Mouse (Mus musculus): Measurements from ENCODE around the gene Gm45713. TPM values are rescaled to one million over a fixed set of nuclear protein-coding genes. Genes with fewer than 3 reads are reported as not detected.
"Not testable (repeated sequence)": the region's sequence is repeated elsewhere in the genome, so short reads cannot be mapped to it uniquely, and the experiment has no call there.

Gene Gm45713
- 1 to 10 TPM in 1 of 4 experiments, not detected in 3; 1.7 TPM for total RNA-seq (2022)

GRCm38 (mm10) chr7:45135993-45136567, at the start of gene Gm45713, which contains the start of gene Flt3l:
Gm45713 (minus strand) TSS chr7:45136231.
Flt3l (minus strand) TSS chr7:45136432.
- DNase-seq (ENCODE audit: low spot score), result peak; percentile 97

- DNase-seq (ENCODE audit: low spot score), result no peak
Measured at GRCm38 (mm10) chr7:45183672-45184071, 47.6 kb upstream of the Gm45713 start.

GRCm38 (mm10) chr7:45182606-45183005, 46.6 kb upstream of the Gm45713 start:
- DNase-seq (ENCODE audit: low spot score), result no peak

- peak; percentile 88 for DNase-seq (ENCODE audit: low spot score)
Measured at GRCm38 (mm10) chr7:45182199-45182601, 46.2 kb upstream of the Gm45713 start.

DNA sequence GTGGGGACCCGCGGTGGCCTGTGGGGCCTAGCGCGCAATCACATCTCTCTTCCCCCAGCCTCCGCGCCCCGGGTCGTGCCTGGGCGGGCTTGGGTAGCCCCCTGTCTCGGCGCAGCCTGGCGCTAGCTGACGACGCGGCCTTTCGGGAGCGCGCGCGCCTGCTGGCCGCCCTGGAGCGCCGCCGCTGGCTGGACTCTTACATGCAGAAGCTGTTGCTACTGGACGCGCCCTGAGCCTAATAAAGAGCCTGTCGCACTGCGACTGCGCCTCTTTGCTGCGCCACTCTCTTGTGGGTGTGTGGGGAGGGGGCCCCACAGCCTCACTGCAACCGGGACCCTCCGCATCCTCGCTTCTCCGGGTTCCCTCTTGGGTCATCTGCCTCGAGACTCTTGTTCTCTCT, 45.5 kb upstream of the Gm45713 start:
- DNase-seq (ENCODE audit: low spot score), result no peak

GRCm38 (mm10) chr7:45180896-45181477, 45.0 kb upstream of the Gm45713 start, which contains the start of gene Pth2:
Pth2 (plus strand) TSS chr7:45180995.
- DNase-seq (ENCODE audit: low spot score), result no peak

DNA sequence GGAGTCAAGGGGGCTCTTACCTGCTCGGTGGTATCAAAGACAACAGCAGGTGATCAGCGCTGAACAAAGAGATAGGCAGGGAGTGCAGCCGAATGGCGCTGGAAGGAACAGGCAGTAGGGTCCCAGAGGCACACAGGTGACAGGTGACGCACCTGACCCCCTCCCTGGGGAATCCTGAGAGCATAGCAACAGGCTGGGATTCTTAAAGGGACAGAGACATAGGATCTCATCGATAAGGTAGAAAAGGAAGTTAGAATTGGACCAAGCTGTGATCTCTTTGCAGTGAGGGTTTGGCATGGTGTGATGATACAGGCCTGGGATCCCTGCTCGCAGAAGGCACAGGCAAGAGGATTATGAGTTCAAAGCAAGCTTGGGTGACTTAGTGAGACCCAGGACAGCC, 43.4 kb upstream of the Gm45713 start, which contains the start of gene Gfy:
Gene Gfy (minus strand): TSS at position 101 of the 400 bp plus-strand sequence.
- DNase-seq (ENCODE audit: low spot score), result no peak

DNA sequence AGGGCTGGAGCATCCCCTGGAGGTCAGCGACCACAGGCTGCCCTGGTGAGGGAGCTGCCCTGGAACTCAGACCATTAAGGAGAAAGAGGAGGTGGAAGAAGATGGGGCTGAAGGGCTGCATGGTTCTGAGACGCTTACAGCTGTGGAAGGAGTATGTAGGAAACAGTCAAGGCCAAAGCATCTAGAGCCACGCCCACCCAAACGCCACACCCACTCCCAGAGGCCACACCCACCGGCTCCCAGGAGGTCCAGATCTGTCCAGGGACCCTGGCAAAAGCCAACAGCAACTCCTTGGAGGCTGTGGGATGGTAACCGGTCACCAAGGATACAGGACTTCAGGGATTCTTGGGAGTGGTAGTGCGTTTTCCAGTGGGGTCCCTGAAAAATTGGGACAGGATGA, 42.5 kb upstream of the Gm45713 start:
- no peak for DNase-seq (ENCODE audit: low spot score)

GRCm38 (mm10) chr7:45176356-45176755, 40.3 kb upstream of the Gm45713 start:
- no peak for DNase-seq (ENCODE audit: low spot score)

GRCm38 (mm10) chr7:45175929-45176328, 39.9 kb upstream of the Gm45713 start:
- DNase-seq (ENCODE audit: low spot score), result no peak

DNA sequence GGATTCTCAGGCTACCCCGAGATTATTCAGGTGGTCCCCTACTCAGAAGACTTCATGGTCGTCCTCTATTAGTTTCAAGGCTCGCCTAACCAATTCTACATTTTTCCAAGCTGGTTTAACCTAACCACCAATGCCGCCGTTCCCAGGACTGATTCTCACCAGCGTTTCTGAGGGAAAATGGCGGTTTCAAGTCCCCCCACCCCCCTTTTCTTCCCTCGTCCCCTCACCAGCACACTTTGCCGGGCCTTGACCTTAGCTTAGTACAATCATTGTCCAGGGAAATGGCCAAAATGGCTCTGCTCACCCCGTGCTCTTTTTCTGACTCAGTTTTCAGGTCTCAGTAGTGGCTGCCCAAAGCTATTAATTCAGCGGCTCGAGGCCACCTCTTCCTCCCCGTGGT, 39.4 kb upstream of the Gm45713 start:
- no peak for DNase-seq (ENCODE audit: low spot score)

- no peak for DNase-seq (ENCODE audit: low spot score)
Measured at GRCm38 (mm10) chr7:45174567-45175280, 38.7 kb upstream of the Gm45713 start.

- not testable (repeated sequence) for DNase-seq (ENCODE audit: low spot score)
Measured at GRCm38 (mm10) chr7:45173772-45174171, 37.7 kb upstream of the Gm45713 start.

GRCm38 (mm10) chr7:45172974-45173373, 36.9 kb upstream of the Gm45713 start:
- no peak for DNase-seq (ENCODE audit: low spot score)

GRCm38 (mm10) chr7:45169495-45169894, 33.5 kb upstream of the Gm45713 start:
- DNase-seq (ENCODE audit: low spot score), result no peak

DNA sequence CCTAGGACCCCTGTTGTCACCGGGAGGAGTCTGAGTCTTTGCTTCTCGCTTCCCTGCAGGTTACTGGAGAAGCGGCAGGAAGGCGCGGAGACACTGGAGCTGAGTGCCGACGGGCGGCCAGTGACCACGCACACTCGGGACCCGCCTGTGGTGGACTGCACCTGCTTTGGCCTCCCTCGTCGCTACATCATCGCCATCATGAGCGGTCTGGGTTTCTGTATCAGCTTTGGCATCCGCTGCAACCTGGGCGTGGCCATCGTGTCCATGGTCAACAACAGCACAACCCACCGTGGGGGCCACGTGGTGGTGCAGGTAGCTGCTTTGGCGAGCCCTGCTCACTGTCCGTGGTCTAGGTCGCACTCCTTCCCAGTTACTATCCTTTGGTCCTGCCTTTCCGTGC, 32.6 kb upstream of the Gm45713 start:
- DNase-seq (ENCODE audit: low spot score), result no peak

GRCm38 (mm10) chr7:45167761-45168445, 31.9 kb upstream of the Gm45713 start:
- DNase-seq (ENCODE audit: low spot score), result no peak

- DNase-seq (ENCODE audit: low spot score), result no peak
Measured at GRCm38 (mm10) chr7:45166950-45167401, 30.9 kb upstream of the Gm45713 start.

DNA sequence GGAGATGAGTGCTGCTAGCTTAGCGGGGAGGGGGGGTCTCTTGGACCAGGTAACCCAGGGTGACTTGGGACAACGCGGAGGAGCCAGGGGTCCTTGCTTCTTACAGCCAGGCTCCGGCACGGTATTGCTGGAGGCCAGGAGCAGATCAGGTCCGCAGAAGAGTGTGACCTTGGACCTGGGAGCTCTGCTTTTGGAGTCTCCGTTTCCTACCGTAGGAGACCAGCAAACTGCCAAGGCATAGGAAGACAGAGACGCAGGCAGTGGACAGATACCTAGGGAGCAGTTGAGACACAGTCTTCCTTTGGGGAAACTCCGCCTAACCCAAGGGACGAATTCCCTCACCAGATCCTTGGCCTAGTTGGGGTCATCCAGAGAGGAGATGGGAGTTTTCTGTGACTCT, 29.7 kb upstream of the Gm45713 start:
- DNase-seq (ENCODE audit: low spot score), result no peak

DNA sequence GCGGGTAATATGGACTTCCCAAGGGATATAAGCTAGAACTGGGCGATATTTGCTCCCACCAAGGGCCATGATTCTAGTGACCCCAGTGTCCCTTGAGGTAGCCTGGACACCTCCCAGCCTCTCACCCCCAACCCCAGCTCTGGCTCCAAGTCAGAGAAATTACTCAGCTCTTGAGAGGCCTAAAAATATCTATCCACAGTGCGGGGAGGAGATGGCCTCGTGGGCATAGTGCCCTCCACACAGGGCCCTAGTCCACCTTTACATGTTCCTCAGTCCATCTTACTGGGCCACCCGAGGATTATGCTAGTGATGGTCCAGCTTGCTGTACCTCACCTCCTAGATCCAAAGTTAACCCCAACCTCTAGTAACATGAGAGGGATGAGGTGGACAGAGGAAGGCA, 28.8 kb upstream of the Gm45713 start:
- no peak for DNase-seq (ENCODE audit: low spot score)

DNA sequence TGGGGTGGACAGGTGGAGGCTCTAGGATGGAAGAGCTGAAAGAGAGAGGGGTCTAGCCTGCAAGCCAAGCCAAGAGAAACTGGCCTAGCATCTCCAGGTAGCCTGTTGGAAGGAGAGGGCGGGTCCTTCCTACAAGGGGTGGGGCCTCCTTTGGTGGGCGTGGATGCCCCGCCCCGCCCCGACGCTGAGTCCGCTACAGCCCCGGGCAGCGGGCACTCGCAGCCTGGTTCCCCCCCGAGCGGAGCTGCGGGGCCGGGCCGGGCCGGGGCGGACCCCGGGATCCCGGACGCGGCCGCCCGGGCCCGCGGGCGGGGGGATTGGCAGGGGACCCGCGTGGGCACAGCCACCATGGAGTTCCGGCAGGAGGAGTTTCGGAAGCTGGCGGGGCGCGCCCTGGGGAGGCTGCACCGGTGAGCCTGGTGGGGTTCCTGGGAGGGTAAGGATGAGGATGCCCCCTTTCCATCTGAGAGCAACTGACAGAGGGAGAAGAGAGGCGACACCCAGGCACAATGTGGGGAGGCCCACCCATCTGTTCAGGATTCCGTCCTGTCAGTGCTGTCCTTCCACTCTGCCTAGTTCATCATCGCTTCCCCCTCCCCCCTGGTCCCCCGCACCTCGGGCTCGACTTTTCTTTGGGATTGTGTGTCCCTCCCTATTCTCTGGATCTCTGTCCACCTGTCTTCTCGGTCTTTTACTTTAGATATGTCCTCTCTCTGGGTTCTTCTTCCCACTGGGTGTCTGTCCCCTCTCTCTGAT, 27.9 kb upstream of the Gm45713 start, which contains the start of gene Slc17a7:
Gene Slc17a7 (plus strand): TSS at position 215 of the 756 bp plus-strand sequence.
- no peak for DNase-seq (ENCODE audit: low spot score)
